Mouse (Mus musculus) testis, adult 2 months (tissue): Measurements from ENCODE around the gene Gid8.
A peak's percentile ranks its signal among the peaks of the same experiment; 100 is the strongest.

ENCODE experiments used
- CTCF ChIP-seq: fragments of 200-500 bp; IDR thresholded peaks from 2 replicates; pipeline ENCODE4 v1.5.1; 2012; ENCODE audit warnings: low read depth, mild to moderate bottlenecking, inconsistent platforms, low read length, moderate library complexity; ENCODE audit not compliant: control insufficient read depth, insufficient read depth, insufficient replicate concordance
- POLR2A ChIP-seq: fragments of 200-500 bp; IDR thresholded peaks from 2 replicates; pipeline ENCODE4 v1.6.1; 2012; ENCODE audit warnings: low read depth, mild to moderate bottlenecking, inconsistent platforms, low read length, moderate library complexity; ENCODE audit not compliant: control insufficient read depth

DNA sequence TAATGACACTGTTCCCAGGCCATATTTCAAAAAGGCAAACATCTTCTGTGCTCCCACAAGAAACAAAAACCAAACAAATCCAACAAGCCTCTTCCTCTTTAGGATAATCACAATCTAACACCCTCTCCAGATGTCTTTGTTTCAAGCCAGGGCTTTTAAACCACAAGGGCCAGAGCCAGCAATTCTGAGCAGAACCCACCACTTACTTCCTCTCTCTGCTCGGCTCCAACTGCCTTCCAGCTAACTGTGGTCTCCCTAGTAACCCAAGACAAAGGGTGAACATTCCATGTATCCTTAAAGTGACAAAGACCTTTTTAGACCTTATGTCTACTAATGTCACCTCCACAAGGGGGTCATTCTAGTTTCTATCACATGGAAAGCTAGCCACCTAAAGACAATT, 17.3 kb upstream of the Gid8 start:
- TF ChIP-seq POLR2A: peak; percentile 61; the same call in 1 of the 2 replicates
- TF ChIP-seq CTCF: no peak
